Mouse (Mus musculus): ENCODE data around the gene Scfd2.

DNA sequence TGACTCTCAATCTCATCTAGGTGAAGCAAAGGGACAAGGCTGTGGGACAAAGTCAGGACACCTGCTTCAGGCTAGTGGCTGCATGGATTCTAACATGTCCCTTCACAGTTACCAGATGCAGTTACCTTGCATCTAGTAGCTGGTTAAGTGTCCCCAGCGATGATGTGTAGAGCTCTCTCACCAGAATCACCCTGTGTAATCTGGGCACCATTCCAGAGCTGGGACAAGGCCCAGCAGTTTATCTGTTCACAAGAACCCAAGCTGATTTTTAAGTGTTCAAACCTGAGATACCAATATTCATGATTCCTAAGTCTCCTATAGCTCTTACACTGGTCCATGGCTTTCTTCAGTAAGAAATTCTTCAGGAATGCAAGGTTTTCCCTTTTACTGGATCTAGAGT lies 264.4 kb downstream of the Scfd2 start:
- TF ChIP-seq CTCF (IDR thresholded peaks at IDR 0.05; ENCODE audit: low read depth, low read length) (no peak), POLR2A (IDR thresholded peaks at IDR 0.05; ENCODE audit: extremely low read depth, insufficient read depth, low read length) (no peak)

All from liver, adult 2 months (tissue).